Mouse (Mus musculus): ENCODE measurements around the gene Smarcd3.

DNA sequence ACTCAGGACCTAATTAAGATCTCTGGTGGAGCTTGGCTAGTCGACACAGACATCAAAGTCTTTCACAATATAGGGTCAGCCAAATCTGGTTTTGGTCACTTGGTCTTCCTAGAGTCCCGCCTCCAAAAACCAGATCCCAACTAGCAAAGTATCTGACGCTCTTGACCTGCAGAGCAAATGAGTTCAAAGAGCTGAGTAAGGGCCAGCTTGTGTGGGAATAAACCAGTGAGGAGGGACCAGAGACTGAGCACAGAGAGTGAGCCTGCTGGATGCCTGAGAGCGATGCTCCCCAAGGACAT, 560 bp upstream of the Smarcd3 start:
- TF ChIP-seq CTCF (IDR thresholded peaks at IDR 0.05; ENCODE audit: extremely low read depth, insufficient read depth, insufficient read length, insufficient replicate concordance) (no peak), POLR2A (IDR thresholded peaks at IDR 0.05; ENCODE audit: low read depth, low read length) (no peak)

Measured in spleen, adult 2 months (tissue).